Mouse (Mus musculus): Measurements from ENCODE around the gene Alg13. TPM values are rescaled to one million over a fixed set of nuclear protein-coding genes. Genes with fewer than 3 reads are reported as not detected.

Gene Alg13
- polyA plus RNA-seq (2015; fragmentation: Nextera tagmentation; extraction: Ambion mirVana) = 5.3 and 6.6 TPM in 2 replicates

GRCm38 (mm10) chrX:144317548-144318163 is at the start of gene Alg13:
Gene Alg13, plus strand, starts transcription at chrX:144317804.

Small RNA genes within 50 kb of the gene (microRNA-seq; reads per million reads assigned to microRNA genes)
- gene Mir680-2 = 0 reads per million in 2 experiments

Other genes starting within 250 kb of the Alg13 start
- 1.4 and 1.5 TPM in 2 replicates for gene A730046J19Rik, start 164.1 kb upstream of the Alg13 start, polyA plus RNA-seq (2015; fragmentation: Nextera tagmentation; extraction: Ambion mirVana)
- gene Trpc5os, start 138.8 kb downstream of the Alg13 start, polyA plus RNA-seq (2015; fragmentation: Nextera tagmentation; extraction: Ambion mirVana) = not detected in 2 replicates

Data from skeletal muscle tissue, postnatal 0 days (tissue).